Mouse (Mus musculus): ENCODE results near the gene Zfp84.
"Not testable (repeated sequence)": the region's sequence is repeated elsewhere in the genome, so short reads cannot be mapped to it uniquely, and the experiment has no call there.

Zfp84 gene

DNA sequence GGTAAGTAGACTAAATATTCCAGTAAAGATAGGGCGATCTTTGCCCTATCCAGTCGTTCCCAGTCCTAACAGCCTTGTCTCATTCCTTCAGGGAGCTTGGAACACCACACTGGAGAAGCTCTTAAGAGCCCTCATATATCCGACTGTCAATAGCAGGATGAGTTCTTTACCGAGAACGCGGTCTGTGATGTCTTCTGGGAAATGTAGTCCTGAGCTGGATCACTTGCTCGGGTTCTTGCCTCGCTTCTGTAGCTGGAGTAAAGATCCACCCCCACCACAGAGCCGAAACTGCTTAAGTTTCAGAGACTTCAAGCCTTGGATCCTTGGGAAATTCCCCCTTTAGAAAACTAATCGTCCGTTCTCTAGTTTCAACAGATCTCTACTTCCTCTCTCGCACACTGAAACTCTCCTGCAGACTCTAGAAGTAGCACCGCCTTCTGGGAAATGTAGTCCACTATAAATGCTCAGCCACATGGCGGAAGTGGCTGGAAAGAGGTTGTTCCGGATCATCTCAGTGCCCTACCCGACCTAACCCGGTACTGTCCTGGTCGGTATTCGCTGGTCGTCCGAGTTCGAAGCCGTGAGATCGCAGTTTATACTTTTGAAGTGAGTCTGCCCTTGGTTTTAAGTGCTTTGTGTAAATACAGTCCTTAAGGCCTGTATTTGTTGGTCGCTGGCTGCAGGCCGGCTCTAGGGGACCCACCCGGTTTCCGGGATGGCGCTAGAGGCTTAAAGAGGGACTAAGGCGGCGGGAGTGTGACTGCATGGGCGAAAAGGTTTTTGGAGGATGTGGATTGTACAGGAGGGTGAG lies at the start of gene Zfp84:
TSS of gene Zfp84 (plus strand) at position 463 of the 811 bp plus-strand sequence.
- DNase-seq (ENCODE audit: low spot score in 2 of 2), result peak; percentile 74 to 88

DNA sequence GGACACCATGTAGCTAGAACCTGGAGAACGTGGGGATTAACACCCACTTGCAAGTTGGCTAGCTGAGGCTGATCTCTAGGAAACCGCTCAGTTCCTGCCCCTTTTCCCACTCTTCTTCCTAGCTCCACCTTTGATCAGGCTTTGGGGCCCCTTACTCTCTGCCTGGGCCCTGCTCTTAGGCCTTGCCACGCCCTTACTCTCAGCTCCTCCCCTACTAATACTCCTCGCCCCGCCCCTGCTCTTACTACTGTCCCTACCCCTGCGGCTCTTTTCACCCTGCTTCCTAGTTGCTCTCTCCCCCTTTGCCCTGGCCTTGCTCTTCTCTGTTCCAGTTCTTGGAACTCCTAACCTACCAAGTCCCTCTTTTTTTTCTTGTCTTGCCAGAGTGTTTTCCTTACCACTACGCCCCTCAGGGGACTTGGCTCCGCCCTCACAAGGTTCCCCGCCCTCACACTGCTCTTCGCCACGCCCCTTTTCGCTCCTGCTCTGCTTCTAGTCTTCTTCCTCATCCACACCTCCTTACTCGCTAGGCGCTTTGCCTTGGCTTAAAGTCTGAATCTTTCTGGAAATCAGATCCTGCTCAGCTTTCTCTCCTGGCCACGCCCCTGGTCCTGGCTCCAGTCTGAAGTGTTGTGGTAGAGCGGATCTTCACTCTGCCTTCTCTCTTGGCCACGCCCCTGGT lies 42.8 kb upstream of the Zfp84 start:
- DNase-seq (ENCODE audit: low spot score in 2 of 2), result not testable (repeated sequence)

GRCm38 (mm10) chr7:29726860-29727259 lies 41.5 kb upstream of the Zfp84 start, which contains the start of gene Catsperg2:
Gene Catsperg2, minus strand, starts transcription at chr7:29727032.
- not testable (repeated sequence) for DNase-seq (ENCODE audit: low spot score in 2 of 2)

GRCm38 (mm10) chr7:29728055-29728454 lies 40.3 kb upstream of the Zfp84 start:
- no peak for DNase-seq (ENCODE audit: low spot score in 2 of 2)

GRCm38 (mm10) chr7:29742258-29742657 lies 26.1 kb upstream of the Zfp84 start:
- no peak for DNase-seq (ENCODE audit: low spot score in 2 of 2)

- no peak for DNase-seq (ENCODE audit: low spot score in 2 of 2)
These were observed 7.9 kb upstream of the Zfp84 start for GRCm38 (mm10) chr7:29760476-29760875.

DNA sequence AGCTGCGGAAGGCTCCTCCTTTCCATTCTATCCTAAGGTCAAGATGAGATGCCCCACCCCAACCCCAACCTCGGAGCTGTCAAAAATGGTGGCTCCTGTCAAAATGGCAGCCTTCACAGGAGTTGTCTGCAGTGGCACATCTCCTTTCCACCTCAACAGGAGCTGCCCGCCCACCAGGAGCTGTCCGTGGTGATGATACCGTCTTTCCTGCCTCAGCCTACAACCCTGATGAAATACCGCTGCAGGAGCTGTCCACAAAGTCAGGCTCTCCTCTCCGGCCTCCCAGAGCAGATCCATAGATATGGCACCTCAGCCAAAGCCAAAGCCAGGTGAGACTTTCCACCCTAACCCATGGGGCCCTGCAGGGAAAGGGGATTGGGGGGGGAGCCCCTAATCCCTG lies 3.6 kb upstream of the Zfp84 start:
- no peak for DNase-seq (ENCODE audit: low spot score in 2 of 2)

GRCm38 (mm10) chr7:29767058-29767686 lies 1.2 kb upstream of the Zfp84 start:
- peak; percentile 75 to 76 for DNase-seq (ENCODE audit: low spot score in 2 of 2)

DNA sequence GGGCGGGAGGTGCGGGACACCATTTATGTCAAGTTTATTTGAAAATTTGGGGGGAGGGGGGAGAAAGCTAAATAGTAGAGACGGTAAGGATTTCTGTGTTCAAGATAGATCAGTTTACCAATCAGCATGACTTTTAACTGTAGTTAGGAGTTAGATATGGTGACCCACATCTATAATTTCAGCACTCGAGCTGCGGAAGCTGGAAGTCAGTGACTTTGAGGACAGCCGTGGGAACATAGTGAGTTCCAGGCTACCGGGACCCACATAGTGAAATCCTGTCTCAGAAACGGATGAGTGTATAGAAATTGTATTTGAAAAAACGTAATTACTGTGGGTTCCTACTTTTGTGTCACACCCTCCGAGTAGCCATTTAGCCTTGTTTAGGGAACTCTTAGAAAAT lies 628 bp downstream of the Zfp84 start:
- no peak for DNase-seq (ENCODE audit: low spot score in 2 of 2)

- DNase-seq (ENCODE audit: low spot score in 2 of 2), result no peak
These were observed 5.2 kb downstream of the Zfp84 start for GRCm38 (mm10) chr7:29773503-29773902.

DNA sequence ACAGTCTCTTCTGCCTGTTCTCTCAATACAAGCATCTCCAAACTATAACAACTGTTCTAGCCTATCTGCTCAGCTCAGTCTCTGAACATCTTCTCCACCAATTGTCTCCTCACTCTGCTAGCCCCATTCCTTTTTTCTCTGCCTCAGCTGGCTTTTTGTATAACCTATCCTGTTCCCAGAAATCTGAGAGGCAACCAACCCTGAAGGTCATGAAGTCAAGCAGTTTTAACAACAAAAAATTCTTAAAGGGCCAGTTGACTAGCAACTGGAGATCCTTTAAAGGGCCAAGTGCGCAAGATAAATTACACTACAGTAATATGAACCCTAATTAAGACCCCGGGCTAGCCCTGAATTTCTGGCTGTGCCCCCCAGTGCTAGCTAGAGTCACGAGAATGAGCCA lies 6.0 kb downstream of the Zfp84 start:
- DNase-seq (ENCODE audit: low spot score in 2 of 2), result no peak

DNA sequence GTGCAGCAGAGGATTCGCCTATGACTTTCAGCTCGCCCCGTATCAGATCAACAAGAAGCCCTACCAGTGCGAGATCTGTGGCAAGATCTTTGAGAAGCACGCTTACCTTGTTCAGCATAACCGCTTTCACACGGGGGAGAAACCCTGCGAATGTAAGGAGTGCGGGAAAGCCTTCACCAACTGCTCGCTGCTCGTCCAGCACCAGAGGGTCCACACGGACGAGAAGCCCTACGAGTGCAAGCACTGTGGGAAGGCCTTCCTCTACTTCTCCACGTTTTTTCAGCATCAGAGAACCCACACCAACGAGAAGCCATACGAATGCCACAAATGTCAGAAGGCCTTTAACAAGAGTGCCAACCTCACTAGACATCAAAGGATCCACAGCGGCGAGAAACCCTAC lies 8.2 kb downstream of the Zfp84 start:
- DNase-seq (ENCODE audit: low spot score in 2 of 2), result no peak

DNA sequence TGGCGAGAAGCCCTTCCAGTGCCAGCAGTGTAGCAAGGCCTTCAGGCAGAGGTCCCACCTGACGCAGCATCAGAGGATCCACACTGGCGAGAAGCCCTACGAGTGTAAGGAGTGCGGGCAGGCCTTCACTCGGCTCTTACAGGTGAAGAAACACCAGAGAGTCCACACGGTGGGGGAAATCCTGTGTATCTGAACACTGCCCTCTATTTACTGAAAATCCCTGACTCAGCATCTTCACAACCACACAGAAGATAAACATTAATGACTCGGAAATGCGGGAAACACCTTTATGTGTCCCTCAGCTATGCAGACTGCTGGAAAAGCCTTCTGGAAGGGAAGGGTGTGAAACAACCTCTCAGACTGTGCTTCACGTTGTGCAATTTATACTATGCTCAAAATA lies 9.0 kb downstream of the Zfp84 start:
- DNase-seq (ENCODE audit: low spot score in 2 of 2), result no peak

DNA sequence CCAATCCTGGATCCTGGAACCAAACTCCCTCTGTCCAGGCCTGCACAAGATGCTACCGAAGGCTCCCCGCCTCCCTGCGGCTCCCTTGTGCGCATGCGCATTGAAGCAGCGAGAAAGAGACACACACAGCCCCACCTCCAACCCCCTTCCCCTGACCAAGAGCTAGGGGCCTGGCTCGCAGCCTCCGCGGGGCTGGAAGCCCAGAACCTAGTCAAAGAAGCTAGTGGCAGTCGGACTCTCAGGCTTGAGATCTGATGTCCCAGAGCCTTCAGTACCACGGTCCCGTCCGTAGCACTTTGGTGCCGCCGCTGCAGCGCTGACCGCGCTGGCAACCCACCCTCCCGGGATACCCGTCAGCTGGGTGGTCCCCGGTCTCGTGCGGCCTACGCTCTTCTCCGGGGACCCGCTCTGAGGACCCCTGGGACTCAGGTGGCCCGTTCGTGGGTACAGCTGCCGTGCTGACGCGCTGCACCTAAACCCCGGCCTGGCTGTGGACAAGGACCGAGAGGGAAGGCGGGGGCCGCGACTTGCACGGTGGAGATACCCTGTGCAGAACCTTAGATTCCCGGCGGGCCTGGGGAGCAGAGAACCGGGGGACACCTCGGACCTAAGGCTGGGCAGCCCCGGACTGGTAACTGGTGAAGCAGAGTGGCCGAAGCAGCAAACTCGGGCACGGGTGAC lies 15.7 kb downstream of the Zfp84 start, which contains the start of gene Zfp30:
TSS of gene Zfp30 (plus strand) at position 128 of the 681 bp plus-strand sequence.
- DNase-seq (ENCODE audit: low spot score in 2 of 2), result peak; percentile 67 to 74

DNA sequence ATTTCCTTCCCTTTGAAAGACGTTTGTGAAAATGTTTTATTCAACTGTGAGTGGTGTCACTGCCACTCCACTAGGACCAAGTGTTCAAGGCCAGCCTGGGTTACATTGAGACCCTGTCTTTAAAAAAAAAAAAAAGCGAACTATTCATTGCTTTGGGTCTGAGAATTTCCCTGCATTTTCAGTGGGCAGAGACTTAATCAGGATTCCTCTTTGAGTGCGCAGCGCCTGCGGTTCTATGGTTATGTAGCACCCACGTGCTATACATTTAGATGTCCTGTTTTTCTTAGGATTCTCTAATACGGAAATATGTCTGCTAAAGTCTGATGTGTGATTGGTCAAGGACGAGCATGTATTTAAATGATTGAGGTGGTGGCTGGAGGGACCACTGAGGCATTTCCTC lies 16.7 kb downstream of the Zfp84 start:
- DNase-seq (ENCODE audit: low spot score in 2 of 2), result no peak

DNA sequence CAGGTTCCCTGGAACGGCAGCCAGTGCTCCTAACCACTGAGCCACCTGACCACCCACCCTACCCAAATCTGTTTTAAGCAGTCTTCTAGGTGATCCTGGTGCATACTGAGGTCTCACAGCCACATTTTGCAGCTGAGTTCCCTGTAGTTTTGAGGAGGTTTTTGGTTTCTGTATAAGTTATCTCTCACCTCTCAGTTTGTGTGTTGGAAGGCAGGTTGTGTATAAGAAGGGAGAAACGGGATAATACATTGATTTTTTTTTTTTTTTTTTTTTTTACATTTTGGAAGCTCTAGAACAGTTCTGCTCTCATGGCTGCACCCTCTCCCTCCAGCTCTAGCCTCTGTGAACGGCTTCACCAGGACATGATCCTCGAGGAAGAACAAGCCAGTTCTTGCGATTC lies 17.5 kb downstream of the Zfp84 start:
- DNase-seq (ENCODE audit: low spot score in 2 of 2), result no peak

GRCm38 (mm10) chr7:29792906-29793305 lies 24.6 kb downstream of the Zfp84 start:
- no peak for DNase-seq (ENCODE audit: low spot score in 2 of 2)

GRCm38 (mm10) chr7:29807046-29807445 lies 38.7 kb downstream of the Zfp84 start:
- no peak for DNase-seq (ENCODE audit: low spot score in 2 of 2)

DNA sequence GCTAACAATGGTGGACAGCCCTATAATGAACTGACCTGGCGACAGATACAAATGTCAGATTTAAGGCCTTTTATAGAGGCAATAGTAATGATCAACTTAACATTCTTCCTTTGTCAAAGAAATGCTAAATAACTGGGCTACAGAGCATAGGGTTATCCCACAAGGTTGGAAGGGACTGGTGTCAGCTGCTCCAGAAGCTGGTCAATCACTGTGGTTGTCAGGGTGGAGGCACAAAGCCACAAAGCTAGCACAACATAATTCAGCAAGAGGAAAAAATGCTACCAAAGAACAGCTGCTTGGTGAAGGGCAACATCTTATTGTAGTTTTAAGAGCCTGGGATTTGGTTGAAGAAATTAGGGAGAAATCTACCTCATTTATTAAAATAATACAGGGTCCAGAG lies 43.9 kb downstream of the Zfp84 start:
- DNase-seq (ENCODE audit: low spot score in 2 of 2), result no peak

DNA sequence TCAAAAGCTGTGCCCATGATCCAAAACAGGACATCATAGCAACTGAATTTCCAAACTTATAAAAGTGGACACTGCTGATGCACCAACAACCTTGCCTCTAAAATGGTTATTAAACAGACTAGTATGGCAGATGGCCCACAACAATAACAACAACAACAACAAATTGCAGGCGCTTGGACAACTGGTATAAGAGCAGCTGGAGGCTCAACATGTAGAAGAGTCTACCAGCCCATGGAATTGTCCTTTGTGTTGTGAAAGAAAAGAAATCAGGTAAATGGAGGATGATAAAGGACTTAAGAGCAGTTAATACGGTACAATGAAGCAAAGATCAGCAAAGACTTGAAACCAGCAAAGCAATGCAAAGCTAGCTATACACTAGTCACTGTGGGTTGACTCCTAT lies 46.0 kb downstream of the Zfp84 start:
- no peak for DNase-seq (ENCODE audit: low spot score in 2 of 2)

DNA sequence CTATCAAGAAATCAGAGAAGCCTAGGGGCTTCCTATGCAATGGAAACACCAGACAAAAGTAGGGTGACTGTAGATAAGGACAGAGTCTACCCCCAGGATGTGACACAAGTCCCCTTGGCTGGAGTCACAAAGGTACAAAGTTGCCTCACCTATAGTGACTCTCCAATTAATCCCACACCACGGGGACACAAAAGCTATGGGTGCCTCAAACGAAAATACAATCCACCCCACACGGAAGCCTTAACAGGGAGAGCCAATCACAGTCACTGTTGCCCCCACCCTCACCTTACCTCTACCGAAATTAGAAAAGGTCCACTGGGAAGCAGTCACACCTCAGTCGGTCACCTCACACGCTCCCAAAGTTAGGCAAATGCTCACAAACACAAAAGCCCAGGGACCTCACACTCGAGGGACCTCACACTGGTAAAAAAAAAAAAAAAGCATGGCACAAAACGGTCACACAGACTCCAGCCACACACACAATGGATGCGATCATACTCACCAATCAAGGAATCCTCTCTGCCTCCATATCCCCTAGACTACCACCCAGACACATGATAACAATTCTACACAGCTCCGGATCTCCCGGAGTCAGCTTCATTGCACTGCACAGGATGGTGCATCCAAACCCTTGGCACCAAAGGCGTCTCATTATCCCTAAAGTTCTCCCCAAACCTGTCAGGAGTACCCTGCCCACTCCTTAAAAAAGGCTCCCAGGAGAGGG lies 46.9 kb downstream of the Zfp84 start:
- DNase-seq (ENCODE audit: low spot score in 2 of 2), result no peak
